Mouse (Mus musculus) stomach, embryonic 16.5 days (tissue): ENCODE data around the gene Nme3. TPM values are rescaled to one million over a fixed set of nuclear protein-coding genes. Genes with fewer than 3 reads are reported as not detected.

Experiments used
- ATAC-seq: fragments of 200-750 bp; cut with Nextera tagmentation; 2 replicates; pipeline ENCODE4 v1.8.0; 2017; ENCODE audit warnings: moderate number of reproducible peaks, moderate TSS enrichment; ENCODE audit not compliant: insufficient read depth, low FRiP score
- H3K27ac ChIP-seq: fragments of 300-500 bp; sonication (generic); 2 replicates; pipeline ENCODE4 v1.5.1; 2014; ENCODE audit warnings: low read length
- H3K27me3 ChIP-seq: fragments of 300-500 bp; sonication (generic); 2 replicates; pipeline ENCODE4 v1.6.1; 2014; ENCODE audit warnings: low read length, control low read depth, mixed read lengths; ENCODE audit not compliant: control insufficient read depth, insufficient read depth
- H3K36me3 ChIP-seq: fragments of 300-500 bp; sonication (generic); 2 replicates; pipeline ENCODE4 v1.6.1; 2014; ENCODE audit warnings: low read length; ENCODE audit not compliant: control insufficient read depth, insufficient read depth
- H3K4me1 ChIP-seq: fragments of 300-500 bp; sonication (generic); 2 replicates; pipeline ENCODE4 v1.6.1; 2014; ENCODE audit warnings: low read length, control low read depth, mixed read lengths; ENCODE audit not compliant: control insufficient read depth, insufficient read depth
- H3K4me2 ChIP-seq: fragments of 300-500 bp; sonication (generic); 2 replicates; pipeline ENCODE4 v1.6.1; 2014; ENCODE audit warnings: low read depth, low read length, mixed read lengths
- H3K4me3 ChIP-seq: fragments of 300-500 bp; sonication (generic); replicated peaks from 2 replicates; pipeline ENCODE4 v1.5.1; 2014; ENCODE audit warnings: mild to moderate bottlenecking, low read length
- H3K9ac ChIP-seq: fragments of 300-500 bp; sonication (generic); 2 replicates; pipeline ENCODE4 v1.6.1; 2014; ENCODE audit warnings: low read length
- H3K9me3 ChIP-seq: fragments of 300-500 bp; sonication (generic); replicated peaks from 2 replicates; pipeline ENCODE4 v1.6.1; 2016; ENCODE audit warnings: low read length, control low read depth; ENCODE audit not compliant: control insufficient read depth
- WGBS: fragments of 180-500 bp; shearing (Covaris S2); extraction: QIAGEN DNeasy Blood & Tissue Kit; methylation state at CpG from one replicate; pipeline ENCODE4 v1.1.7; 2014; 5-methylcytosine and 5-hydroxymethylcytosine counted together
- polyA plus RNA-seq: library from polyadenylated mRNA; unstranded; fragments of >200 nt; fragmentation: Nextera tagmentation; extraction: Ambion mirVana; gene quantifications from 2 replicates; pipeline ENCODE4 v1.2.1, GENCODE M21; 2015

Nme3 gene
- polyA plus RNA-seq, 1 experiment from 2014 or later = 64.8 TPM

DNA sequence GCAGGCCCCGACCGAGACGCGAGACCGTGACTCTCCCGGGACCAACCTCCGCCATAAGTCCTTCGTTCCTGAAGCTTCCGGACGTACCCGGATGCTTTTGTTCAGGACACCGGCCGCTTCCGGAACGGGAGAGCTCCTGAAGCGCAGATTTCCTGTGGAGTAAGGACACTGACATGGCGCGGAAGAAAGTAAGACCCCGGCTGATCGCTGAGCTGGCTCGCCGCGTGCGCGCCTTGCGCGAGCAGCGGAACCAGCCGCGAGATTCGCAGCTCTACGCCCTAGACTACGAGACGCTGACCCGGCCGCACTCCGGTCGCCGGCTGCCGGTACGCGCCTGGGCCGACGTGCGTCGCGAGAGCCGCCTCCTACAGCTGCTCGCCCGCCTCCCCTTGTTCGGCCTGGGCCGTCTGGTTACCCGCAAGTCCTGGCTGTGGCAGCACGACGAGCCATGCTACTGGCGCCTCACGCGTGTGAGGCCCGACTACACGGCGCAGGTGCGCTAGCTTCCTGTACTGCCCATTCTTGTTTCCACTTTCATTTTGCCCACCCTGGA, 1.2 kb upstream of the Nme3 start, which contains the start of the genes Eme2 and Mrps34:
Eme2 (minus strand) TSS at position 93 of the 553 bp plus-strand sequence.
Mrps34 (plus strand) TSS at position 122 of the 553 bp plus-strand sequence.
- H3K27ac ChIP-seq = peak within 1 kb of the TSS; percentile 91
- H3K4me2 ChIP-seq = peak within 1 kb of the TSS; percentile 99
- H3K4me1 ChIP-seq = peaks cover 24% of the 10 kb centered on the region
- H3K4me3 ChIP-seq = peak within 1 kb of the TSS; percentile 79
- H3K9me3 ChIP-seq = no peaks in the 10 kb centered on the region
- under 1% methylated on average over 62 of the region's 62 CpGs for WGBS
- H3K36me3 ChIP-seq = peaks cover 15% of the 10 kb centered on the region
- ATAC-seq = peak; percentile 67
- peak within 1 kb of the TSS; percentile 96 for H3K9ac ChIP-seq
- H3K27me3 ChIP-seq = no peaks in the 10 kb centered on the region

DNA sequence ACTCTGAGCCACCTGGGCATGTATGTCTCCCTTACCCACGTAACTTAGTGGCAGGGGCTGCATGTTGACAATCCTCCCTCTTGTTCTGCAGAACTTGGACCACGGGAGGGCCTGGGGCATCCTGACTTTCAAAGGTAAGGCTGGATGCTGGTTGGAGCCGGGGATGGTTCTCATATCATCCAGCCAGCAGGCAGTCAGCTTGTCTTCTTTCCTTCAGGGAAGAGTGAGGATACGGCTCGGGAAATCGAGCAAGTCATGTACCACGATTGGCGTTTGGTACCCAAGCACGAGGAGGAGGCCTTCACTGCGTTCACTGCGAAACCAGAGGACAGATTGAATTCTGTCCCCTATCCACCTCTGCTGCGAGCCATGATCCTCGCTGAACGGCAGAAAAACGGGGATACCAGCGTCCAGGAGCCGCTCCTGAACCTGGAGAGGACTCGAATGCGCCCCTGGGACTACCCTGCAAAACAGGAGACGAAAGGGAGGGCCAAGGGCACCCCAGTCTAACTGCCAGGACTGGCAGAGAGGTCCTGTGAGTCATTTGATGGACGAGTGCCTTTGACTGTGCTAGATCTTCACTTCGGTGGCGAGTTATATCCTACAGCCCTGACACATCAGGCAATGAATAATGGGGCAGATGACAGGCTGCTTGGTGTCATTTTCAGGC, 594 bp upstream of the Nme3 start:
- Histone ChIP-seq H3K9me3 (no peaks in the 10 kb centered on the region), H3K4me1 (peaks cover 24% of the 10 kb centered on the region), H3K4me3 (peak overlapping the region; percentile 79), H3K27ac (peak overlapping the region; percentile 91), H3K27me3 (no peaks in the 10 kb centered on the region), H3K9ac (peak overlapping the region; percentile 96), H3K4me2 (peak overlapping the region; percentile 99), H3K36me3 (peaks cover 20% of the 10 kb centered on the region)
- 0 out of 2 replicates have a peak, but pooled peaks have one; percentile 1 for ATAC-seq
- WGBS = 11% methylated on average over 23 of the region's 23 CpGs

DNA sequence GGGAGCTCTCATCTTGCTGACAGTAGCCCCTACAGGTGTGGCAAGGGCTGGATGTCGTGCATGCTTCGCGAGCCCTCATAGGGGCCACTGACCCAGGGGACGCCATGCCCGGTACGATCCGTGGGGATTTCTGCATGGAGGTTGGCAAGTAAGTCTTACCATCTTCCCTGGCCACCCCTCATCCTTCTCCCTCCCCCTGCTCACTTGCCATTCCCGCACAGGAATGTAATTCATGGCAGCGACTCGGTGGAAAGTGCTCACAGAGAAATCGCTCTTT, 631 bp downstream of the Nme3 start:
- Histone ChIP-seq H3K27ac (peak overlapping the region; percentile 66; the same call in 1 of the 2 replicates), H3K4me2 (peak overlapping the region; percentile 99), H3K9me3 (no peaks in the 10 kb centered on the region), H3K9ac (peak overlapping the region; percentile 96), H3K4me1 (peaks cover 24% of the 10 kb centered on the region), H3K27me3 (no peaks in the 10 kb centered on the region), H3K4me3 (peak overlapping the region; percentile 79), H3K36me3 (peaks cover 26% of the 10 kb centered on the region)
- no peak for ATAC-seq
- 31% methylated on average over 11 of the region's 11 CpGs for whole genome bisulfite sequencing

DNA sequence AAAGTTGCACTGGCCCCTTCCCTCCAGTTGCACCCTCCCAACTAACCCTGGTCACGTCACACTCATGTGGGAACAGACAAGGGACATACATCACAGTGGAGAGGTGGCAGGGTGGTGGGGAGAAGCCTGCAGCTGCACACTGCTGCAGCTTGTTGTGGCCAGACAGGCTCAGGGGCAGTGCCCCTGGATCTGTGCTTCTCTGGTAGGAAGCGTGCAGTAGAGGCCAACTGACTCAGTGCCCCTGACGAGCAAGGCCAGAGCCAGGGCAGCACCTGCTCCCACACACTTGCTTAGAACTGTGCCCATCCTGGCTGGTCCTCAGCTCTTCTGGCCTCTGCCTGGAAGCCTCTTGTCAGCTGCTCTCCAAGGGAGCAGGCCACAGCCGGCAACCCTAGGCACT, 1.3 kb downstream of the Nme3 start:
- Histone ChIP-seq H3K27ac (no peak overlapping the region), H3K9ac (peak overlapping the region; percentile 96), H3K4me2 (peak overlapping the region; percentile 99), H3K9me3 (no peaks in the 10 kb centered on the region), H3K4me3 (no peak overlapping the region), H3K27me3 (no peaks in the 10 kb centered on the region), H3K4me1 (peaks cover 24% of the 10 kb centered on the region), H3K36me3 (peaks cover 29% of the 10 kb centered on the region)
- WGBS = 76% methylated on average over 4 of the region's 4 CpGs
- ATAC-seq = no peak

DNA sequence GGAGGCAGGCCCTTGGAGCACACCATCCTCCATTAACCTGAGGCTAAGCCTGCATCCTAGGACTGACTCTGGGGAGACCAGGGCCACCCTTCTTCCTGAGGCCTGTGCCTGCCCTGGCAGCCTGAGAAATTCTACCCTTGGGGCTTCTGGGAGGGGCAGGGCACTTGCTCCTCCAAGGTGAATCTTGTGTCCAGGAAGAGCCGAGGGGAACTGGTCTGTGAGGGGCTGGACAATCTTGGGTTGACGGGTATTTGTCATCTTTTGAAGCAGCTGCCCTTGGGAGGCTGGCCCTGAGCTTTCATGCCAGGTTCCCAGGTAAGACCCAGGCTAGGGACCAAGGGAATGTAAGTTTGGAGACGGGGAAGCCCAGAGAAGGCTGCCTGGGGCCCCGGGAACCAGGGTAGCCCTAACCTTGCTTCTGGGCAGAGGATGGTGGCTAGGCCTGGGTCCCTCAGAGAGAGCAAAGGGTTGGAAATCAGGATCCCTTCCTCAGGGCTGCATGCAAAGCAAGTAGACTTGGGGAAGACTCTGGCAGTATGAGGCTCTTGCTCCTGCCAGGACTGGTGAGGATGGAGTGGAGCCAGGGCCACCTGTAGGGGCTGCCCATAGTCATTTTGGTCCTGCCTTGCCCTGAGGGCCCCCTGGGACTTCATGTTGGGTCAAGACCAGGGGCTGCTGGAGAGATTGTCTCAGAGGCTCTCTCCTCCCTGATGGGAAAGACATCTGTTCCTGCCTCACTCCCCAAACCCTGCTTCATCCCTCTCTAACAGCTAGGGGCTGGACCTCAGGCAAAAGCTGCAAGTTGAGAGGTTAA, 1.9 kb downstream of the Nme3 start:
- no peak overlapping the region for H3K9ac ChIP-seq
- no peak overlapping the region for H3K4me3 ChIP-seq
- peaks cover 24% of the 10 kb centered on the region for H3K4me1 ChIP-seq
- H3K27ac ChIP-seq = no peak overlapping the region
- no peaks in the 10 kb centered on the region for H3K9me3 ChIP-seq
- WGBS = 78% methylated on average over 4 of the region's 4 CpGs
- no peak for ATAC-seq
- H3K27me3 ChIP-seq = no peaks in the 10 kb centered on the region
- peaks cover 29% of the 10 kb centered on the region for H3K36me3 ChIP-seq
- H3K4me2 ChIP-seq = no peak overlapping the region

DNA sequence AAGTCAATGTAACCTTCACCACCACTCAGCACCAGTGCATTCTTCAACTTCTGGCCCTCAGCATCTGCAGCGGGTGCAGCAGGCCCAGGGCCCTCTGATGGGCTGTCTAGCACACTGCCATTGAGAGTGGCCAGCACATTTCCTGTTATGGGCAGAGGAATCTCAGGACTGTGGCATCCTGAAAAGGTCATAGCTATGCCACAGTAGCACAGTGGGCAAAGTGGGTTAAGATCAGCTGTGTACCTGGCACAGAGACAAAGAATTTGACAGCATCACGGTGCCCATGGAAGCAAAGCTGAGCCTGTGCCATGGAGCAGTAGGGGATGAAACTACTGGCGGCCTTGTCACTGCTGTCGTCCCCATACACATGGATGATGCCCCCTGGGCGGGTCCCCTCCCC, 2.9 kb downstream of the Nme3 start:
- H3K9ac ChIP-seq = no peak overlapping the region
- no peak overlapping the region for H3K27ac ChIP-seq
- no peak overlapping the region for H3K4me3 ChIP-seq
- H3K4me1 ChIP-seq = peaks cover 19% of the 10 kb centered on the region
- no peaks in the 10 kb centered on the region for H3K27me3 ChIP-seq
- peaks cover 34% of the 10 kb centered on the region for H3K36me3 ChIP-seq
- WGBS = 84% methylated on average over 5 of the region's 5 CpGs
- H3K9me3 ChIP-seq = no peaks in the 10 kb centered on the region
- no peak for ATAC-seq
- no peak overlapping the region for H3K4me2 ChIP-seq

DNA sequence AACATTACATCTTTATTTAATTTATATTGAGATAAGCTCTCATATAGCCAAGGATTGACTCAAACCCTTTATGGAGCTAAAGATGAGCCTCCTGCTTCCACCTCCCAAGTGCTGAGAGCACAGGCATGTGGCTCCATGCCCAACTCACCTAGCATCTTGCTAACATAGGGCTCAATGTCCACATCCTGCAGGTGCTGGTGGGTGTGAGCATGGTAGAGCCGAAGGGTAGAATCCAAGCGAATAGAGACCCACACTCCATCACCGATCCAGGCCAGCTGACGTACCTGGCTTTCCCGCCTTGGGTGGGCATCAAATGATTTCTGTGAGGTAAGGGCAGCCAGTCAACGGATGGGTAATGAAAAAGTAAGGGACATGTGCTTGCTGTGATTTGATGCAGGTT, 3.7 kb downstream of the Nme3 start:
- Histone ChIP-seq H3K4me3 (no peak overlapping the region), H3K9me3 (no peaks in the 10 kb centered on the region), H3K9ac (no peak overlapping the region), H3K27me3 (no peaks in the 10 kb centered on the region), H3K27ac (no peak overlapping the region), H3K4me2 (no peak overlapping the region), H3K4me1 (peaks cover 17% of the 10 kb centered on the region), H3K36me3 (peaks cover 41% of the 10 kb centered on the region)
- 94% methylated on average over 6 of the region's 6 CpGs for WGBS
- no peak for ATAC-seq

DNA sequence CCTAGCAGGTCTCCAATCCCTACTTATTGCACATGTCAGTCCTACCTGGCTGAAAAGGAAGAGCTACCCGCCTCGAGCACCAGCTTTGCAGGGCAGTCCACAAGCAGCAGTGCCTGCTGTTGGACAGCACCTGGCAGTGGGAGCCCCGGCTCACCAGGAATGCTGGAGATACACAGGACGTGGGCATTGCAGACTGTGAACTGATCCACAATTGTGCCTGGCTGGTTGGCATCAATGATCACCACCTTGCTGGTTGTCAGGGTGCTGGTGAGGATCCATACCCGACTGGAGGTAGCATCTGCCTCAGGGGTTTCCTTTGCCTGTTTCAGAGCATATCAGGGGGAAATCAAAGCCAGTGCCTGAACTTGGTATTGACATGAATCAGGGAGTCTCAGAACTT, 5.8 kb downstream of the Nme3 start:
- Histone ChIP-seq H3K36me3 (peaks cover 50% of the 10 kb centered on the region), H3K9me3 (no peaks in the 10 kb centered on the region), H3K27me3 (no peaks in the 10 kb centered on the region), H3K4me1 (peaks cover 6% of the 10 kb centered on the region), H3K27ac (no peak overlapping the region), H3K4me3 (no peak overlapping the region), H3K9ac (no peak overlapping the region), H3K4me2 (no peak overlapping the region)
- WGBS = 88% methylated on average over 5 of the region's 5 CpGs
- no peak for ATAC-seq
